Mouse (Mus musculus): ENCODE results near the gene Gm45902.

GRCm38 (mm10) chr2:3456590-3456989, 56.0 kb downstream of the Gm45902 start:
- TF ChIP-seq POLR2A (IDR thresholded peaks at IDR 0.05; ENCODE audit: extremely low read depth, insufficient read depth, low read length): no peak
- TF ChIP-seq CTCF (IDR thresholded peaks at IDR 0.05; ENCODE audit: low read depth, low read length): no peak

Measured in liver, adult 2 months (tissue).